Mouse (Mus musculus): ENCODE measurements at regions not wholly inside any gene's neighbourhood (a gene's known extent, or its start where the extent isn't known, plus 50 kb on each side); places are given as distances from the start of the nearest gene placed in this dataset.

GRCm38 (mm10) chr12:25427911-25428642 is 331.1 kb upstream of the Id2 start:
- Histone ChIP-seq H3K4me1 (ENCODE audit: control insufficient read depth, insufficient read depth, low read length) (no peaks in the 10 kb centered on the region), H3K27ac (ENCODE audit: insufficient read depth, low read depth, low read length) (no peak overlapping the region), H3K4me3 (ENCODE audit: insufficient read depth, low read depth, low read length) (no peak overlapping the region)
- TF ChIP-seq CTCF (IDR thresholded peaks at IDR 0.05; ENCODE audit: insufficient read depth, low read depth, low read length) (no peak), POLR2A (IDR thresholded peaks at IDR 0.05; ENCODE audit: insufficient read depth, low read depth, low read length) (no peak)
- 93% methylated on average over 11 of the region's 11 CpGs for WGBS

GRCm38 (mm10) chr12:25417336-25417735 is 320.4 kb upstream of the Id2 start:
- whole genome bisulfite sequencing: 90% methylated on average over 4 of the region's 4 CpGs
- H3K27ac ChIP-seq (ENCODE audit: insufficient read depth, low read depth, low read length): no peak overlapping the region
- no peaks in the 10 kb centered on the region for H3K4me1 ChIP-seq (ENCODE audit: control insufficient read depth, insufficient read depth, low read length)
- no peak for TF ChIP-seq POLR2A (IDR thresholded peaks at IDR 0.05; ENCODE audit: insufficient read depth, low read depth, low read length)
- no peak for TF ChIP-seq CTCF (IDR thresholded peaks at IDR 0.05; ENCODE audit: insufficient read depth, low read depth, low read length)
- no peak overlapping the region for H3K4me3 ChIP-seq (ENCODE audit: insufficient read depth, low read depth, low read length)

DNA sequence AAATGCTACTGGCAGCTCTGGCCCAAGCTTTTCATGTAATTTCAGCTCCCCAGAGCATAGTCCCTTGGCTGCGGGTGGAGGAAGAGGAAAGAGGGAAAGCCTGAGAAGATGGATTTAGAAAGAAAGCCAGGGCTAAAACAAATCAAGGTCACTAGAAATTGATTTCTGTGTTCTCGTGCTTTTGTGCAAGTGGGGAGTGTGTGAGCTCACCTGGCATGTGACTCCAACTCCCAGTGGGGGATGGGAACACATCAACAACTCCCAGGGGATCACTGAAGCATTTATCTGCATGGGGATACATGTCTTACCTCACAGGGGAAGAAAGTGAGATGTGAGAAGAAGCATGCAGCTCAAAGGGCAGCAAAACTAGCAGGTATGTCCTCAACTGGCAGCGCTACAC is 319.6 kb upstream of the Id2 start:
- TF ChIP-seq CTCF (IDR thresholded peaks at IDR 0.05; ENCODE audit: insufficient read depth, low read depth, low read length) (no peak), POLR2A (IDR thresholded peaks at IDR 0.05; ENCODE audit: insufficient read depth, low read depth, low read length) (no peak)
- H3K27ac ChIP-seq (ENCODE audit: insufficient read depth, low read depth, low read length): peak overlapping the region; percentile 27; the same call in 1 of the 2 replicates
- H3K4me1 ChIP-seq (ENCODE audit: control insufficient read depth, insufficient read depth, low read length): no peaks in the 10 kb centered on the region
- WGBS: 80% methylated on average over 3 of the region's 3 CpGs
- no peak overlapping the region for H3K4me3 ChIP-seq (ENCODE audit: insufficient read depth, low read depth, low read length)

- TF ChIP-seq CTCF (IDR thresholded peaks at IDR 0.05; ENCODE audit: insufficient read depth, low read depth, low read length): no peak
- TF ChIP-seq POLR2A (IDR thresholded peaks at IDR 0.05; ENCODE audit: insufficient read depth, low read depth, low read length): no peak
- H3K27ac ChIP-seq (ENCODE audit: insufficient read depth, low read depth, low read length): no peak overlapping the region
- no peaks in the 10 kb centered on the region for H3K4me1 ChIP-seq (ENCODE audit: control insufficient read depth, insufficient read depth, low read length)
- 46% methylated on average over 3 of the region's 3 CpGs for WGBS
- H3K4me3 ChIP-seq (ENCODE audit: insufficient read depth, low read depth, low read length): no peak overlapping the region
These were observed 318.7 kb upstream of the Id2 start for GRCm38 (mm10) chr12:25415641-25416040.

DNA sequence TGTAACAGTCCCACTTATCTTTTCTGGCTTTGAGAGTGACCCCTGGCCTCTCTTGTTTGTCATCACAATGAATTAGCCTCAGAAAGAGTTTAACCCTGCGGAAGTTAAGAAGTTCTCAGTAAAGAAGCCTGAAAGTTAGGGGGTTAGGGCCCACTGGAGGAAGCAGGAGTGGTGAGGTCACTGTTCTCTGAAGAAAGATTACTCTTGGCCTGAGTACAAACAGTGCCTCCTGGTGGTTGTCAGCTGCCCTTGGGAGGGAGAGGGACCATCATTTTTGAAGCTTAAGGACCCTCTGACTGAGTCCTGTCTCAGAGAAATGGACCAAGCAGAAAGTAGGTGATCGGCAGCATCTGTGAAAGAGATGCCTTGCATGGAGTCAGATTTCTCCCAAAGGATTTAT is 318.3 kb upstream of the Id2 start:
- no peak overlapping the region for H3K27ac ChIP-seq (ENCODE audit: insufficient read depth, low read depth, low read length)
- 63% methylated on average over 2 of the region's 2 CpGs for WGBS
- H3K4me3 ChIP-seq (ENCODE audit: insufficient read depth, low read depth, low read length): no peak overlapping the region
- TF ChIP-seq POLR2A (IDR thresholded peaks at IDR 0.05; ENCODE audit: insufficient read depth, low read depth, low read length) (no peak), CTCF (IDR thresholded peaks at IDR 0.05; ENCODE audit: insufficient read depth, low read depth, low read length) (no peak)
- H3K4me1 ChIP-seq (ENCODE audit: control insufficient read depth, insufficient read depth, low read length): no peaks in the 10 kb centered on the region

GRCm38 (mm10) chr12:25407301-25407700 is 310.4 kb upstream of the Id2 start:
- no peak for TF ChIP-seq POLR2A (IDR thresholded peaks at IDR 0.05; ENCODE audit: insufficient read depth, low read depth, low read length)
- TF ChIP-seq CTCF (IDR thresholded peaks at IDR 0.05; ENCODE audit: insufficient read depth, low read depth, low read length): no peak
- WGBS: 96% methylated on average over 2 of the region's 2 CpGs

DNA sequence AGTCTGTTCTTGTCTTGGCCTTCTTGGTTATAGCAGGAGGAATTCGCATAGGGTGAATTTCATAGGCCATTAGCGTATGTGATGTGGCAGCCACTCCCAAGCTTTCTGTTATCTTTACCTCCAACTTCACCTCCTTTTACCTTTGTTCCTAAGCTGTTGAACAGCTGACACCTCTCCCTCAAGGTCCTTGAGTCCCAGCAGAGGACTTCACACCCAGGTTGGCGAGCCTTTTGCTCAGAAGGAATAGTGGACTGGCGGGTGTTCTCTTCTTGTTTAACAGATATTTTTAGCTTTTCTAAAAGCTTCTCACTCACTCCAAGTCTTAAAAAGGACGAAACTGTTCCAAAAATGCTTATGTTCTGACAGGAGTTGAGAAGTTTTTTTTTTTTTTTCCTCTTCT is 303.4 kb upstream of the Id2 start:
- Histone ChIP-seq H3K27ac (ENCODE audit: insufficient read depth, low read depth, low read length) (no peak overlapping the region), H3K4me3 (ENCODE audit: insufficient read depth, low read depth, low read length) (no peak overlapping the region), H3K4me1 (ENCODE audit: control insufficient read depth, insufficient read depth, low read length) (no peaks in the 10 kb centered on the region)
- TF ChIP-seq POLR2A (IDR thresholded peaks at IDR 0.05; ENCODE audit: insufficient read depth, low read depth, low read length): no peak
- no peak for TF ChIP-seq CTCF (IDR thresholded peaks at IDR 0.05; ENCODE audit: insufficient read depth, low read depth, low read length)
- 90% methylated on average over 5 of the region's 5 CpGs for WGBS

More at GRCm38 (mm10) chr12:25407301-25407700, 310.4 kb upstream of the Id2 start:
- H3K27ac ChIP-seq (ENCODE audit: insufficient read depth, low read depth, low read length): no peak overlapping the region
- H3K4me3 ChIP-seq (ENCODE audit: insufficient read depth, low read depth, low read length): no peak overlapping the region
- no peaks in the 10 kb centered on the region for H3K4me1 ChIP-seq (ENCODE audit: control insufficient read depth, insufficient read depth, low read length)

DNA sequence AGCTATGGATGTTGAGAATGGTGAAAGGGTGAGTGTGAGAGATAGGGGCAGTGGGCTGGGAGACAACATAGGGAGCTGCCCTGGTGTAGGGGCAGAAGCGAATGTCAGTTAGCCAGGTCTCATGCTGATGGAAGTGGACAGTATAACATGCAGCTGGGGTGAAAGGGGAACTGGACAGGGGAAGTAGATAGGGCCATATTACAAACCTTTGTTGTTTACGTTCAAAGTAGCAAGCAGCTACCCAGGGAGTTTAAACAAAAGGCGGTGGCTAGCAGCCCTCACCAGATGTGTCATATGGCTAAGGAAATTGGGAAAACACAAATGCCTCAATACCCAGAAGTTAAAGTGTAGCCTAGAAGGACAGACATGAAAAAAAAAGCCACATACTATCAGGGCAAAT is 301.8 kb upstream of the Id2 start:
- TF ChIP-seq CTCF (IDR thresholded peaks at IDR 0.05; ENCODE audit: insufficient read depth, low read depth, low read length) (no peak), POLR2A (IDR thresholded peaks at IDR 0.05; ENCODE audit: insufficient read depth, low read depth, low read length) (no peak)
- H3K4me3 ChIP-seq (ENCODE audit: insufficient read depth, low read depth, low read length): no peak overlapping the region
- no peak overlapping the region for H3K27ac ChIP-seq (ENCODE audit: insufficient read depth, low read depth, low read length)
- H3K4me1 ChIP-seq (ENCODE audit: control insufficient read depth, insufficient read depth, low read length): no peaks in the 10 kb centered on the region
- WGBS: 91% methylated on average over 3 of the region's 3 CpGs

GRCm38 (mm10) chr12:25394326-25394725 is 297.4 kb upstream of the Id2 start:
- H3K4me3 ChIP-seq (ENCODE audit: insufficient read depth, low read depth, low read length): no peak overlapping the region
- no peak overlapping the region for H3K27ac ChIP-seq (ENCODE audit: insufficient read depth, low read depth, low read length)
- 96% methylated on average over 3 of the region's 3 CpGs for WGBS
- no peaks in the 10 kb centered on the region for H3K4me1 ChIP-seq (ENCODE audit: control insufficient read depth, insufficient read depth, low read length)
- TF ChIP-seq POLR2A (IDR thresholded peaks at IDR 0.05; ENCODE audit: insufficient read depth, low read depth, low read length) (no peak), CTCF (IDR thresholded peaks at IDR 0.05; ENCODE audit: insufficient read depth, low read depth, low read length) (no peak)
